Mouse (Mus musculus): ENCODE data around the gene Kif1b.

Kif1b gene

GRCm38 (mm10) chr4:149314275-149314837 is 6.9 kb upstream of the Kif1b start:
- no peak for DNase-seq (ENCODE audit: low spot score)

GRCm38 (mm10) chr4:149313558-149314253 is 6.2 kb upstream of the Kif1b start:
- no peak for DNase-seq (ENCODE audit: low spot score)

- DNase-seq (ENCODE audit: low spot score) = no peak
Observed at GRCm38 (mm10) chr4:149311996-149312395, 4.5 kb upstream of the Kif1b start.

GRCm38 (mm10) chr4:149308491-149308820 is 963 bp upstream of the Kif1b start:
- DNase-seq (ENCODE audit: low spot score) = no peak

GRCm38 (mm10) chr4:149306712-149307595 is 539 bp downstream of the Kif1b start:
- peak; percentile 17 for DNase-seq (ENCODE audit: low spot score)

- DNase-seq (ENCODE audit: low spot score) = no peak
Observed at GRCm38 (mm10) chr4:149305761-149306711, 1.5 kb downstream of the Kif1b start.

- DNase-seq (ENCODE audit: low spot score) = no peak
Observed at GRCm38 (mm10) chr4:149304466-149304865, 3.0 kb downstream of the Kif1b start.

- no peak for DNase-seq (ENCODE audit: low spot score)
Observed at GRCm38 (mm10) chr4:149303502-149303901, 4.0 kb downstream of the Kif1b start.

GRCm38 (mm10) chr4:149302751-149303150 is 4.7 kb downstream of the Kif1b start:
- DNase-seq (ENCODE audit: low spot score) = no peak

GRCm38 (mm10) chr4:149302136-149302535 is 5.4 kb downstream of the Kif1b start:
- no peak for DNase-seq (ENCODE audit: low spot score)

GRCm38 (mm10) chr4:149296501-149296900 is 11.0 kb downstream of the Kif1b start:
- DNase-seq (ENCODE audit: low spot score) = no peak

- DNase-seq (ENCODE audit: low spot score) = no peak
Observed at GRCm38 (mm10) chr4:149292984-149293383, 14.5 kb downstream of the Kif1b start.

- no peak for DNase-seq (ENCODE audit: low spot score)
Observed at GRCm38 (mm10) chr4:149291061-149291460, 16.4 kb downstream of the Kif1b start.

GRCm38 (mm10) chr4:149290157-149290750 is 17.2 kb downstream of the Kif1b start:
- no peak for DNase-seq (ENCODE audit: low spot score)

- DNase-seq (ENCODE audit: low spot score) = no peak
Observed at GRCm38 (mm10) chr4:149286287-149287137, 21.0 kb downstream of the Kif1b start.

- DNase-seq (ENCODE audit: low spot score) = no peak
Observed at GRCm38 (mm10) chr4:149285691-149286090, 21.8 kb downstream of the Kif1b start.

- DNase-seq (ENCODE audit: low spot score) = no peak
Observed at GRCm38 (mm10) chr4:149283018-149283417, 24.5 kb downstream of the Kif1b start.

GRCm38 (mm10) chr4:149282025-149282738 is 25.3 kb downstream of the Kif1b start:
- DNase-seq (ENCODE audit: low spot score) = no peak

- DNase-seq (ENCODE audit: low spot score) = no peak
Observed at GRCm38 (mm10) chr4:149277571-149277970, 29.9 kb downstream of the Kif1b start.

GRCm38 (mm10) chr4:149273128-149273527 is 34.4 kb downstream of the Kif1b start:
- no peak for DNase-seq (ENCODE audit: low spot score)

All from urinary bladder, postnatal 10 days (tissue).